Mouse (Mus musculus): ENCODE measurements around the gene Map4k5.

Gene Map4k5

GRCm38 (mm10) chr12:69838376-69838775 lies 54.6 kb downstream of the Map4k5 start:
- DNase-seq: no peak

DNA sequence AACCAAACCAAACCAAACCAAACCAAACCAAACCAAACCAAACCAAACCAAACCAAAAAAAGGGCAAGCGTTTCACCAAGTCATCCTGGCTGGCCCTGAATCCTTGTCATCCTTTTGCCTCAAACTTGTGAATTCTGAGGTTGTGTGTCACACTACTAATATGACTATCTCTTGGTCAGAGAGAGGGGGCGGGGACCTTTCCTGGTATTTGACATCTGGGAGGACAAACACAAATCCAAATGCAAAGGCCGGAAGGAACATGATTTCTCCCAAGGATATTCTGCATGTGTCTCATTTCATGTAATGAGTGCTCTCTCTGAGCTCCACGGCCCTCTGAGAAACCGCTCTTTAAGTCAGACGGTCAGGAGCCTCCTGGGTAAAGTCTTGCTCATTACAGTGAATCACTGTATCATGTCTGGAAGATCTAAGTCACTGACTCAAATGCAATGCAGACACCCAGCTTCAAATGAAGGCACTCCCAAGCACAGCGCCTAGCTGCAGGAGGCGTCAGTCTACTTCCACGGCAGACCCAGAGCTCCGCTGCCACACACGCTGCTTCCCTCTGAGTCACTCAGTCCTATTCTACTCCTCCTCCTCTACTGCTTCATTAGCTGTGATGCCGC lies 58.9 kb downstream of the Map4k5 start:
- DNase-seq: no peak

- no peak for DNase-seq
Measured at GRCm38 (mm10) chr12:69831239-69831910, 61.6 kb downstream of the Map4k5 start.

DNA sequence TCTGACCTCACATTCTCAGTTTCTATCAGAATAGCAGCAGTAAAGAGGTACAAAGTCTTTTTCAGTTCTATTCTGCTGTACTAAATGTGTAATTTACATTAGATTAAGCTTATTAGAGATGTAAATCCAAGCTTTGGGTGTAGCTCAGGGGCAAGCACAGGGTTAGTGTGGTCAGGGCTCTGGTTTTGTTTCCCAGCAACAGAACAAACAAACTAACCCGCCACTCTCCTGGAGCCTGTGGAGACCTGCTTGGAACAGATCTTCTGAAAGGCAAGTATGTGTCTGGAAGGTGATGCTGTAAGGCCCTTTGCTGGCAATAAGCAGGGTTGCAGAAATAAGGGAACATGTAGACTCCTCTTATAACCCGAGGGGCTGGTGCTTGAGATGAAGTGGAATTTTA lies 64.8 kb downstream of the Map4k5 start:
- no peak for DNase-seq

DNA sequence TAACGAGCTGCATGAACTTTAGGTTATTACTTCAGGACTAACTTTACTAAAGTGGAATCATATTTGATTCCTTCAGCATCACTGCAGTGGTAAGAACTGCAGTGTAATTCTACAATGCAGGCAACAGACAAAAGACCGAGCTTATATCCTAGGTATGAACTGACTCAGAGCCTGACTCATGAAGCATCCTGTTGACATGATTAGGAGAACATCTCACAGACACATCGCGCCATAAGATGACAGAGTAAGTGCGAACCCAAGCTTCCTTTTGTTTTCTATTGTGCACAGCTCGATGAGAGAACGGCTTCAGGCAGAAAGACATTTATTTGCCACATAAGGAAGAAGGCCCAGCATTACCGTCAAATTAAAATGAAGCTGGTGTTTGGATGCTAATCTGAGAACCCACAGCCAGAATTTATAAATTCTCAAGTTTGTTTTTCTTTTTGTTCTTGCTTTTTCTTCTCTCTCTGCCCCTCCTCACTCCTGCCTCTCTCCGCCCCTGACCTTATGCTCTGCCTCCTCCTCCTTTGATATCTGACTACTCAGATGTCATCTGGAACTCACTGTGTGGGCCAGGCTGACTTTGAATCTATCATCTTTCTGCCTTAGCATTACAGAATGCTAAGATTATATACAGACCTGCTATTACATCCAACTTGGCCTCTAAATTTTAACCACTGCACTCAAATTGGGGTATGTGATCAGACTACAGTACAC lies 68.0 kb downstream of the Map4k5 start:
- no peak for DNase-seq

GRCm38 (mm10) chr12:69814272-69814671 lies 78.7 kb downstream of the Map4k5 start:
- no peak for DNase-seq

DNA sequence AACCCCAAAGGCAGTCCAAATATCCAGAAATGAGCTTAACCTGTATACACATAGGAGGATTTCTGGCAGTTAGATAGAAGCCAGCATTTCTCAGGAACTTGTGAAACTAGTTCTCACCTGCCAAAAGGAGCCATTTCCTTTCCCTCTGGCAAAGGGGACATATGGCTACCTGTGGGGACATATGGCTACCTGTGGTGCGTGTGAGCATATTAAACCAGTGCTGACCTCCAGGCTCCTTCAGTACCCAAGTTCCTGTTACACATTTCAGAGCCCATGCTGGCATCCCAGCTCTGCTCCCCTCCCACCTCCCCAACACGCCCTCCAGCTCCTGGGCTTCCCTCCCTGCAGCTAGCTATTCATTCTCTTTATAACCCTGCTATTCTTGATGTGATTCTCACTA lies 79.4 kb downstream of the Map4k5 start:
- DNase-seq: no peak

GRCm38 (mm10) chr12:69812986-69813385 lies 80.0 kb downstream of the Map4k5 start:
- DNase-seq: no peak

- DNase-seq: no peak
Measured at GRCm38 (mm10) chr12:69811976-69812375, 81.0 kb downstream of the Map4k5 start.

DNA sequence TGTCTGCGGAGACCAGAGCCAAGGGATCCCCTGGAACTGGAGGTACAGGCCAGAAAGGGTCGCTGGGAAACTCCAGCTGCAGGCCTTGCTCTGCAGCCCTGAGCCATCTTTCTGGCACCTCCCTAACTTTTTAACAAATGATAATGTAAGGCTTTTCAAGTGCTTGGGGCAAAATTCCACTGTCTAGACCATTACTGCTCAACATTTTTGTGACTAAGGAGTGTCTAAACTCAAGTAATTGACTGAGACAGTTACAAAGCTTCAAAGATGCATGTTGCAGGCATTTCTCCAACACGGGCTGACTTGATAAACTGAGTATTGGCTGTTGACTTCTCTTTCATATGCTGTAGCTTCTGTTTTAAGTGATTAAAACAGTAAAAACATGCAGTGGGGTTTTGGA lies 83.6 kb downstream of the Map4k5 start:
- no peak for DNase-seq

GRCm38 (mm10) chr12:69807399-69807985 lies 85.5 kb downstream of the Map4k5 start:
- no peak for DNase-seq

- DNase-seq: no peak
Measured at GRCm38 (mm10) chr12:69805148-69805547, 87.9 kb downstream of the Map4k5 start.

GRCm38 (mm10) chr12:69804393-69805070 lies 88.5 kb downstream of the Map4k5 start:
- DNase-seq: no peak

DNA sequence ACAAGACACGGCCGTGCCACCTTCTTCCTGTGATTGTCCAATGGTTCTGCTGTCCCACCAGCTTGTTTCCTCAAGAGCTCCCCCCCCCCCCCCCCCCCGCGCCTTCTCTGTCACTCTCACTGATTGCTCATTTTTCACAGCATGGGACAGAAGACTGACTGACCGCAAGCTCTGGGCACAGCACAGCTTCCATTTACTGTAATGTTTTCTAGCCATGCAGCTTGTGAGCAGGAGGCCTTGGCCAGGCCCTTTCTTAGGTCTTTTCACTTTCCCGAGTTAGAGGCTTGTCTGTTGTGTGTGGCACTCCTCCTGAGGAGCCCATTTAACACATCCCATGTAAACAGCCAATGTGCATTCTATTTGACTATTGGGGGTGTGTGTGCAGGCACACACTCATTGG lies 89.8 kb downstream of the Map4k5 start:
- no peak for DNase-seq

DNA sequence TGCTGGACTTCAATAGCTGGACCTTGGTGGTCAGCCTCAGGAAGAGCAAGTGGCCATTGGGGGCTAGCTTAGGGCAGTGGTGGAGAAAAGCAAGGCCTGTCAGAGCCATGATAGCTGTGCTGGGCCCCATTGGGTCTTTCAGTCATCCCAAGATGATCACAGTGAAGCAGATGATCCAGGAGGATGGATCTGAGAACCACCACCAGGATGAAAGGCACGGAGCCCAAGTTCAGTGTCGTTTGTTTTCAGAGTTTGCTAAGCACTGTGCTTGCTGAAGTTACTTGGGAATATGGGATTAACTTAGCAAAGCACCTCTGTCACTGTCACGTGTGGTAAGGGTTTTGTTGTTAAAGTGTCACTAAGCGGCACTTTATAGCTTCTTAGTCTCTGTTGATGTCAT lies 92.4 kb downstream of the Map4k5 start:
- no peak for DNase-seq

DNA sequence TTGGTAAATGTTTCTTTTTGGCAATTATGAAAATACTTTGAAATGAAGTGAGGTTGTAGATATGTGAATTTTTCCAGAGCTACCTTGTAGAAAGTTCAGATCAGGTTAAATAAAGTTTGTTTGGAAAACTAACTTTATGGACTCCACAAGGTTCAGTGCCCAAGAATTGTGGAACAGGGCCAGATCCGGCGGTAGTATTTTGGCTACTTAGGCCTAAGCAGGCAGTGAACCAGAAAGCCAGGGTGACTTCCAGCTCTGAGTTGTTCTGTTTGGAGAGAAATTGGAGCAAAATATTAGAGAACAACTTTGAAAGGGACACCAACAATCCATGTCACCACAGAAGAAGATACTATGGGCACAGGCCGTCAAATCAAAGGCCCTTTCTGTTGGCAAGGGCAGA lies 96.7 kb downstream of the Map4k5 start:
- DNase-seq: peak; percentile 77

- DNase-seq: peak; percentile 88
Measured at GRCm38 (mm10) chr12:69790530-69791505, 102.2 kb downstream of the Map4k5 start, which contains the start of gene Cdkl1. Cdkl1 (minus strand) TSS chr12:69791267.

DNA sequence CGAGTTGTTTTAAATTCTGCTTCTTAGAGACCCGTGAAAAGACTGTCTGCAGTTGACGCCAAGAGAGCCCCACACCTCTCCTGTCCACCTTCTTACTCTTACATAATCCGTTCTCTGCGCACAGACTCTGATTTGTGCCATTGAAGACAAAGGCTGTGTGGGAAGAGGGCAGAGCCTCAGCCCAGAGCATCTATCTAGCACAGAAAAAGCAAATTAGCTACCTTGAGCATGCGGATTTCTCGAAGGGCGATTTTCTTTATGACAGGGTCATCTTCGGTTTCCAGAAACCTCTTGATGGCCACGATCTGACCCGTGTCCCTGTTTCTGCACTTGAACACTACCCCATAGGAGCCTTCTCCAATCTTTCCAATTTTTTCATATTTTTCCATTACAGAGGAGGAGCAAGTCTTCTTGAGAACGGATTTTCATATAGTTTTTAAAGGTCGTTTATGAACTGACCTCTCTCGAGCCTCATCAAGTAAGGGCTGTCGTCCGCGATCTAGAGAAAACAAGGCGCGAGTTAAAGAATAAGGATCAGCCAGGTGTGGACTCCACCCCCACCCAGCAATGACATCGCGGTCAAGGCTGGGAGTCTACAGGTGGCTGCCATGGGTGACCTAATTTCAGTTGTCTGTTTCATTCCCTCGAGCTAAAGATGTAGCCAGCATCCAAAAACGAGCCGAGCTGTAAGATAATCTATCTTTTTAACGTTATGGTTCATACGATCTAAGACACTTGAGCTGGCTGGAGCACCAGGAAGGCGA lies 103.1 kb downstream of the Map4k5 start:
- DNase-seq: no peak

DNA sequence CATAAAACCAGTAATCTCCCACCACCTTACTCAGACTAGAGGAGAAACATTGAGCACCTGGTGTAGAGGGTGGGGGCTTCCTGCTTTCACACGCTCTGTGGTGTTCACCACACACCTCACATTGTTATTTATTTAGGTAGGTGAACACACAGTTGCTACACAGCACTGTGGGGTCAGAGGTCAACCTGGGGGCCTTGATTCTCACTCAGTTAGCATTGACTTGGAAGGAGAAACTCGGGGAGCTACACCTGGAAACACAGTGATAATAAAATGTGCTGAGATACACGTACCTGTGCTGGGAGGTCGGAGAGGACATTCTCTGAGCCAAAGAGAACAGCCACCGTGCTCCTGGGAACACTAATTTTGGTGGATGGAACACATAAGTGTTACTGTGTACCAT lies 104.6 kb downstream of the Map4k5 start:
- no peak for DNase-seq

GRCm38 (mm10) chr12:69785471-69785870 lies 107.5 kb downstream of the Map4k5 start:
- DNase-seq: no peak
